Mouse (Mus musculus) forebrain, embryonic 11.5 days (tissue): ENCODE results near the gene Lyg1. TPM values are rescaled to one million over a fixed set of nuclear protein-coding genes. Genes with fewer than 3 reads are reported as not detected.

Experiments
- ATAC-seq: fragments of 200-750 bp; cut with Nextera tagmentation; replicated peaks from 2 replicates; pipeline ENCODE4 v1.8.0; 2017; ENCODE audit warnings: moderate TSS enrichment; ENCODE audit not compliant: low FRiP score
- DNase-seq: peaks from one replicate; pipeline ENCODE4 v3.0.0-alpha.2; 2017; ENCODE audit warnings: low spot score
- H3K27ac ChIP-seq: fragments of 300-500 bp; sonication (generic); 2 replicates; pipeline ENCODE4 v1.5.1; 2014; ENCODE audit warnings: low read depth, low read length
- H3K27me3 ChIP-seq: fragments of 300-500 bp; sonication (generic); 2 replicates; pipeline ENCODE4 v1.6.1; 2014; ENCODE audit warnings: mild to moderate bottlenecking, low read length, mixed read lengths; ENCODE audit not compliant: control insufficient read depth, insufficient read depth
- H3K36me3 ChIP-seq: fragments of 300-500 bp; sonication (generic); 2 replicates; pipeline ENCODE4 v1.6.1; 2014; ENCODE audit warnings: mild to moderate bottlenecking, low read length, moderate library complexity, mixed read lengths; ENCODE audit not compliant: control insufficient read depth, insufficient read depth
- H3K4me1 ChIP-seq: fragments of 300-500 bp; sonication (generic); replicated peaks from 2 replicates; pipeline ENCODE4 v1.6.1; 2014; ENCODE audit warnings: low read length, mixed read lengths; ENCODE audit not compliant: control insufficient read depth, insufficient read depth
- H3K4me2 ChIP-seq: fragments of 300-500 bp; sonication (generic); 2 replicates; pipeline ENCODE4 v1.6.1; 2014; ENCODE audit warnings: low read depth, mild to moderate bottlenecking, low read length, moderate library complexity, mixed read lengths; ENCODE audit not compliant: severe bottlenecking
- H3K4me3 ChIP-seq: fragments of 300-500 bp; sonication (generic); 2 replicates; pipeline ENCODE4 v1.5.1; 2014; ENCODE audit warnings: low read depth, low read length
- H3K9ac ChIP-seq: fragments of 300-500 bp; sonication (generic); 2 replicates; pipeline ENCODE4 v1.6.1; 2014; ENCODE audit warnings: low read length
- H3K9me3 ChIP-seq: fragments of 300-500 bp; sonication (generic); 2 replicates; pipeline ENCODE4 v1.6.1; 2016; ENCODE audit warnings: low read length, mixed read lengths; ENCODE audit not compliant: control insufficient read depth
- WGBS: fragments of 180-500 bp; shearing (Covaris S2); extraction: QIAGEN DNeasy Blood & Tissue Kit; methylation state at CpG from one replicate; pipeline ENCODE4 v1.1.7; 2014; 5-methylcytosine and 5-hydroxymethylcytosine counted together
- polyA plus RNA-seq: library from polyadenylated mRNA; unstranded; fragments of >200 nt; fragmentation: Nextera tagmentation; extraction: Ambion mirVana; gene quantifications from 2 replicates; pipeline ENCODE4 v1.2.1, GENCODE M21; 2014

Gene Lyg1
- polyA plus RNA-seq, 1 experiment from 2014 or later: not detected

GRCm38 (mm10) chr1:37922536-37922935 lies 35.0 kb downstream of the Lyg1 start:
- Histone ChIP-seq H3K36me3 (no peaks in the 10 kb centered on the region), H3K4me1 (no peaks in the 10 kb centered on the region), H3K27ac (no peak overlapping the region), H3K9ac (no peak overlapping the region), H3K9me3 (no peaks in the 10 kb centered on the region), H3K4me3 (no peak overlapping the region), H3K4me2 (no peak overlapping the region), H3K27me3 (no peaks in the 10 kb centered on the region)
- DNase-seq (no peak), ATAC-seq (no peak)
- WGBS: 60% methylated on average over 8 of the region's 8 CpGs

DNA sequence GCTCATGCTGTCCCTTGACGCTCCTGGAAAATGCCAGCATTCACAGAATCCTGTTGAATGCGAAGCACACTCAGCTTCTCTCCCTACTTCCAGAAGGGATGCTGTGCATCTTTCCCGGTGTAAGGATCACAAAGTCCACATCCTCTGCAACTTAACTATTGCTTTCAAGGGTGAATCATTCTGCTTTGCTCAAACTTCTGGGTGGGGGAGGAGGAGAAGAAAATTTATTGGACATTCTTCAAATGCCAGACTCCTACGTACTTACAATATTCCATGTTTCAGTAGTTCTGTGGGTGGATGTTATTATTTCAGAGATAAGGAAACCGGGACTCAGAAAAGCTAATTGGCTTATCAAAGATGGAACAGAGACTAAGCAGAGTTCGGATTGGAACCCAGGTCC lies 39.5 kb downstream of the Lyg1 start:
- Histone ChIP-seq H3K4me2 (no peak overlapping the region), H3K4me3 (no peak overlapping the region), H3K9me3 (no peaks in the 10 kb centered on the region), H3K27me3 (no peaks in the 10 kb centered on the region), H3K9ac (no peak overlapping the region), H3K4me1 (no peaks in the 10 kb centered on the region), H3K36me3 (no peaks in the 10 kb centered on the region), H3K27ac (no peak overlapping the region)
- DNase-seq (no peak), ATAC-seq (no peak)
- WGBS: 83% methylated on average over 6 of the region's 6 CpGs

DNA sequence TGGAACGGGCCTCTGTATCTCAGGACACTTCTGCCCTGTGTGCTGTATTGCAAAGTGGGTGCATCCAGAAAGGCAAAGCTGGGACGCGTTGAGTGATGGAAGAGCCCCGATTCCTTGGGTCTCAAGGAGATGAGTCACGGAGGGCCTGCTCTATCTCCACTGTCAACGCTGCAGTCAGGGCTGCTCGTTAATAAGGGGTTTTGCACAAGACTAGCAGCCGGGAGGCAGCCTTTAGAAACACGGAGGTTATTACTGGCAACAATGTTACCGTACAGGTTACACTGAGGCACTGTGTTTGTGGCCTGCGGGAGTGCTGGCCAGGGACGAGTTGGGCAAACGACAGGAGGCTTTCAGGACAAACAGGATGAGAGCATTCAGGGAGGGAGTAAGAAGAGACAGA lies 39.9 kb downstream of the Lyg1 start:
- no peak overlapping the region for H3K27ac ChIP-seq
- H3K27me3 ChIP-seq: no peaks in the 10 kb centered on the region
- ATAC-seq (no peak), DNase-seq (no peak)
- no peaks in the 10 kb centered on the region for H3K36me3 ChIP-seq
- H3K9me3 ChIP-seq: no peaks in the 10 kb centered on the region
- no peak overlapping the region for H3K4me3 ChIP-seq
- no peak overlapping the region for H3K4me2 ChIP-seq
- 80% methylated on average over 13 of the region's 13 CpGs for WGBS
- no peak overlapping the region for H3K9ac ChIP-seq
- no peaks in the 10 kb centered on the region for H3K4me1 ChIP-seq

DNA sequence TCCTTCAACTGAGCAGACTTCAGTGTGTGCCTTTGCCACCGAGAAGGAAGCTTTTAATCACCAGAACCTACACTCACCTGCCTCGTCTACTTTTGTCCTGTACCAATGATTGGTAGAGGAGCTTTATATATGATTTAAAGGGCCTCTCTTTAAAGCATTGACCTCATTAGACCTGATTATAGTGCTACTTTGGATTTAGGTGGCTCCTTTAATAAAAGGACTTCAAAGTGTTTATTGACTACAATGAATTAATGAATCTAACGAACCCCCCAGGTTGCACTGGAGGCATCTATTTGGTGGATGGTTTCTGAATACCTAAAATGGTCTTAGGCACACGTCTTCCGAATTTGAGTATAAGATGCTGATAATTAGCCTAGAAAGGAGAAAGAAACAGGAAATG lies 41.2 kb downstream of the Lyg1 start, which contains the start of gene Lyg2:
TSS of gene Lyg2 (minus strand) at position 101 of the 400 bp plus-strand sequence.
- no peak for ATAC-seq
- Histone ChIP-seq H3K36me3 (no peaks in the 10 kb centered on the region), H3K4me2 (no peak within 1 kb of the TSS), H3K27me3 (no peaks in the 10 kb centered on the region), H3K4me1 (no peaks in the 10 kb centered on the region), H3K27ac (no peak within 1 kb of the TSS), H3K9me3 (no peaks in the 10 kb centered on the region), H3K9ac (no peak within 1 kb of the TSS), H3K4me3 (no peak within 1 kb of the TSS)
- DNase-seq: no peak
- WGBS: 61% methylated on average over 5 of the region's 5 CpGs

DNA sequence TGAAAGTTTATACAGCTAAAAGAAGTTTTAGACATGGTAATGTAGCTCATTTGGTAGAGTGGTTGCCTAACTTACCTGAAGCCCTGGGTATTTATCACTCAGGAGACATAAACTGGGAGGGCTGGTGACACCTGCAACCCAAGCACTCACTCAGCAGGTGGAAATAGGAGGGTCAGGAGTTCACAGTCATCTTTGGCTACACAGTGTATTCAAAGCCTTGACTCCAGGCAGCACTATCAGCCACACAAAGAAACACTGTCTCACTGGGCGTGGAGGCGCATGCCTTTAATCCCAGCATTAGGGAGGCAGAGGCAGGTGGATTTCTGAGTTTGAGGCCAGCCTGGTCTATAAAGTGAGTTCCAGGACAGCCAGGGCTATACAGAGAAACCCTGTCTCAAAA lies 44.8 kb downstream of the Lyg1 start:
- ATAC-seq: no peak
- no peaks in the 10 kb centered on the region for H3K36me3 ChIP-seq
- 81% methylated on average over 2 of the region's 2 CpGs for WGBS

DNA sequence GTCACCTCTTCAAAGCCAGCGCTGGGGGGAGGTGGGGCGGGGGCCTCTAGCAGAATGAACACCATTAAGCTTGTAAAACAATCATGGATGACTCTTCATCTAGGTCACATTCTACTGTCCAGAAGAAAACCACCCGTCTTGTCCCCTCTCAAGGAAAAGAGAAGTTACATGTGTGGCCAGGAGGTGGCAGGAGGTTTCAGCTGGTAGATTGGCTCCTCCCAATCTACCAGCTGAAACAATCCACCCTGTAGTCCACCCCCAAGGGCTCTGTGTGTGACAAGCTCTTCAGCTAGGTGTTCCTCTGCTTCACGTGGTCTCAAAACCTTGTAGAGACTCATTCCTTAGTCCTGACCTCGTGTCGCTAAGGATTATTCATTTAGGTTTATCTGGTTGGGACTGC lies 54.4 kb downstream of the Lyg1 start:
- DNase-seq: no peak
- no peaks in the 10 kb centered on the region for H3K27me3 ChIP-seq
- 42% methylated on average over 6 of the region's 6 CpGs for WGBS

More for the DNA sequence above, 44.8 kb downstream of the Lyg1 start:
- no peak overlapping the region for H3K4me3 ChIP-seq
- DNase-seq: no peak
- no peak overlapping the region for H3K27ac ChIP-seq
- no peak overlapping the region for H3K4me2 ChIP-seq
- H3K27me3 ChIP-seq: no peaks in the 10 kb centered on the region
- H3K4me1 ChIP-seq: no peaks in the 10 kb centered on the region
- no peaks in the 10 kb centered on the region for H3K9me3 ChIP-seq
- no peak overlapping the region for H3K9ac ChIP-seq

GRCm38 (mm10) chr1:37900288-37900687 lies 57.3 kb downstream of the Lyg1 start:
- H3K4me1 ChIP-seq: no peaks in the 10 kb centered on the region
- no peaks in the 10 kb centered on the region for H3K27me3 ChIP-seq
- no peak overlapping the region for H3K9ac ChIP-seq
- DNase-seq: no peak
- no peak for ATAC-seq
- H3K27ac ChIP-seq: no peak overlapping the region
- 68% methylated on average over 6 of the region's 6 CpGs for WGBS
- H3K36me3 ChIP-seq: peaks cover 5% of the 10 kb centered on the region; the same call in 1 of the 2 replicates
- H3K4me3 ChIP-seq: no peak overlapping the region
- no peak overlapping the region for H3K4me2 ChIP-seq
- H3K9me3 ChIP-seq: no peaks in the 10 kb centered on the region

More for the DNA sequence above, 54.4 kb downstream of the Lyg1 start:
- Histone ChIP-seq H3K9ac (no peak overlapping the region), H3K4me1 (no peaks in the 10 kb centered on the region), H3K4me3 (no peak overlapping the region), H3K4me2 (no peak overlapping the region), H3K9me3 (no peaks in the 10 kb centered on the region), H3K27ac (no peak overlapping the region), H3K36me3 (peaks cover 3% of the 10 kb centered on the region; the same call in 1 of the 2 replicates)
- ATAC-seq: no peak

GRCm38 (mm10) chr1:37899816-37900215 lies 57.7 kb downstream of the Lyg1 start:
- WGBS: 90% methylated on average over 4 of the region's 4 CpGs
- no peak overlapping the region for H3K4me3 ChIP-seq
- no peak overlapping the region for H3K9ac ChIP-seq
- no peaks in the 10 kb centered on the region for H3K4me1 ChIP-seq
- peaks cover 5% of the 10 kb centered on the region; the same call in 1 of the 2 replicates for H3K36me3 ChIP-seq
- no peak overlapping the region for H3K27ac ChIP-seq
- no peaks in the 10 kb centered on the region for H3K27me3 ChIP-seq
- no peaks in the 10 kb centered on the region for H3K9me3 ChIP-seq
- ATAC-seq: no peak
- no peak for DNase-seq
- H3K4me2 ChIP-seq: no peak overlapping the region
